Comparison of ENCODE assay signal across 21 mouse cellular contexts in genomic region chr5:142287981-142288380, GRCm38 (mm10).
DNase-seq lines count a peak whose midpoint lies in the region; ATAC-seq and TF ChIP-seq lines count a peak whose summit lies in the region.
"Had no signal": no experiment of that assay in that cellular context is flagged by ENCODE, and none has a peak within 500 bp of the region (broad histone marks: within the 10 kb centered on the region; RNA-seq: fewer than 3 reads in every experiment).

No protein-coding gene starts in this region.

- no peak overlapping the region for H3K4me2 ChIP-seq in myocyte (ENCODE audit: low read depth)
- no peak overlapping the region for H3K4me2 ChIP-seq in intestine, postnatal 0 days (replicated peaks; ENCODE audit: low read depth)
- H3K4me2 ChIP-seq: embryonic facial prominence, embryonic 15.5 days; heart, embryonic 15.5 days; hindbrain, embryonic 13.5 days had no signal

- WGBS in cerebellum, adult 2 months = 9% methylated on average over 2 of the region's 2 CpGs
- 76% methylated on average over 2 of the region's 2 CpGs for WGBS in intestine, postnatal 0 days

- ATAC-seq in intestine, postnatal 0 days = no peak
- ATAC-seq: forebrain, embryonic 14.5 days; hindbrain, postnatal 0 days had no signal

- H3ac ChIP-seq in myocyte (ENCODE audit: control insufficient read depth, insufficient read length) = no peak overlapping the region

- no peak for TF ChIP-seq CTCF in cerebellum, adult 2 months (IDR thresholded peaks at IDR 0.05; ENCODE audit: borderline replicate concordance, insufficient read depth, low read depth, low read length)
- TF ChIP-seq CTCF in intestine, postnatal 0 days (IDR thresholded peaks at IDR 0.05; ENCODE audit: low read depth) = no peak

- no peak overlapping the region for H3K9ac ChIP-seq in intestine, postnatal 0 days (ENCODE audit: low read depth, low read length)
- H3K9ac ChIP-seq: embryonic facial prominence, embryonic 15.5 days; heart, embryonic 15.5 days; hindbrain, embryonic 13.5 days had no signal

- TF ChIP-seq POLR2A in cerebellum, adult 2 months (IDR thresholded peaks at IDR 0.05; ENCODE audit: borderline replicate concordance, insufficient read depth, low read length) = no peak
- no peak for TF ChIP-seq POLR2A in myocyte (IDR thresholded peaks at IDR 0.05; ENCODE audit: insufficient read length, low read depth)

- H3K4me3 ChIP-seq in cerebellum, adult 2 months (replicated peaks; ENCODE audit: insufficient read depth, low read depth, low read length) = no peak overlapping the region
- H3K4me3 ChIP-seq in myocyte = no peak overlapping the region
- no peak overlapping the region for H3K4me3 ChIP-seq in intestine, postnatal 0 days (ENCODE audit: low read depth, low read length)
- H3K4me3 ChIP-seq: embryonic facial prominence, embryonic 15.5 days; erythroblast, embryonic 14.5 days; forebrain, embryonic 10.5 days; heart, embryonic 10.5 days; heart, embryonic 15.5 days; hindbrain, embryonic 13.5 days had no signal

- H3K36me3 ChIP-seq in myocyte (ENCODE audit: control insufficient read depth, insufficient read depth) = no peaks in the 10 kb centered on the region
- H3K36me3 ChIP-seq in intestine, postnatal 0 days (ENCODE audit: control insufficient read depth, insufficient read depth) = no peaks in the 10 kb centered on the region
- H3K36me3 ChIP-seq: embryonic facial prominence, embryonic 15.5 days; forebrain, embryonic 10.5 days; heart, embryonic 10.5 days; heart, embryonic 15.5 days; hindbrain, embryonic 13.5 days had no signal

- no peaks in the 10 kb centered on the region for H3K27me3 ChIP-seq in cerebellum, adult 2 months (ENCODE audit: control insufficient read depth, insufficient read depth, low read length)
- H3K27me3 ChIP-seq in myocyte (ENCODE audit: control insufficient read depth, insufficient read depth, insufficient read length) = no peaks in the 10 kb centered on the region
- H3K27me3 ChIP-seq in intestine, postnatal 0 days (replicated peaks; ENCODE audit: control insufficient read depth, insufficient read depth, low read length) = no peaks in the 10 kb centered on the region
- H3K27me3 ChIP-seq: embryonic facial prominence, embryonic 15.5 days; heart, embryonic 15.5 days; hindbrain, embryonic 13.5 days had no signal

- H3K27ac ChIP-seq in cerebellum, adult 2 months (ENCODE audit: insufficient read depth, low read length) = no peak overlapping the region
- no peak overlapping the region for H3K27ac ChIP-seq in intestine, postnatal 0 days (ENCODE audit: low read depth, low read length)
- H3K27ac ChIP-seq: embryonic facial prominence, embryonic 15.5 days; forebrain, embryonic 10.5 days; heart, embryonic 10.5 days; heart, embryonic 15.5 days; hindbrain, embryonic 13.5 days; hindbrain, postnatal 0 days had no signal

- no peaks in the 10 kb centered on the region for H3K9me3 ChIP-seq in intestine, postnatal 0 days (ENCODE audit: control insufficient read depth)

- peak; percentile 3 for DNase-seq in cerebellum, adult 11 months
- no peak for DNase-seq in cerebellum, postnatal 4 days (ENCODE audit: low spot score in 2 of 2)
- peak; percentile 40 to 73 for DNase-seq in cerebellum, adult 2 months
- peak; percentile 23 to 36 for DNase-seq in cerebellum, postnatal 10 days
- no peak for DNase-seq in adrenal gland, postnatal 25 days
- DNase-seq: adrenal gland, postnatal 10 days; B cell, adult 2 months; gastrocnemius, postnatal 10 days; heart, adult 18-20 months; heart, postnatal 14 days; kidney, adult 2 months had no signal

- H3K79me2 ChIP-seq in myocyte (ENCODE audit: control insufficient read depth, insufficient read depth) = no peaks in the 10 kb centered on the region

- peaks cover 5% of the 10 kb centered on the region; the same call in 1 of the 2 replicates for H3K4me1 ChIP-seq in cerebellum, adult 2 months (ENCODE audit: control insufficient read depth, insufficient read depth, low read length)
- H3K4me1 ChIP-seq in intestine, postnatal 0 days (replicated peaks; ENCODE audit: control insufficient read depth, insufficient read depth, low read length) = no peaks in the 10 kb centered on the region
- H3K4me1 ChIP-seq: embryonic facial prominence, embryonic 15.5 days; forebrain, embryonic 10.5 days; heart, embryonic 10.5 days; heart, embryonic 15.5 days had no signal

TF ChIP-seq in myocyte, 11 proteins besides CTCF, POLR2A, EP300 and RAD21:
- no peak for TF ChIP-seq SRF (IDR thresholded peaks at IDR 0.05; ENCODE audit: control insufficient read depth, insufficient read length, low read depth)
- no peak for TF ChIP-seq CEBPB (IDR thresholded peaks at IDR 0.05; ENCODE audit: insufficient read depth, poor library complexity, severe bottlenecking)
- TF ChIP-seq TCF12 (IDR thresholded peaks at IDR 0.05; ENCODE audit: insufficient read depth, poor library complexity, severe bottlenecking) = no peak
- peak in 2 of 3 experiments; percentile 38 to 82 for TF ChIP-seq MYOD1 (IDR thresholded peaks at IDR 0.05; ENCODE audit: control insufficient read depth in 1 of 3, insufficient read length in 2 of 3, low read depth in 2 of 3)
- TF ChIP-seq POLR2AphosphoS2 (IDR thresholded peaks at IDR 0.05; ENCODE audit: insufficient read length, low read depth) = no peak
- no peak for TF ChIP-seq MAX (IDR thresholded peaks at IDR 0.05; ENCODE audit: low read depth)
- TF ChIP-seq E2F4 (IDR thresholded peaks at IDR 0.05; ENCODE audit: insufficient read depth) = no peak
- peak; percentile 25 for TF ChIP-seq TCF3 (IDR thresholded peaks at IDR 0.05; ENCODE audit: insufficient read length, low read depth)
- TF ChIP-seq MYOG (IDR thresholded peaks at IDR 0.05; ENCODE audit: control insufficient read depth in 1 of 3, insufficient read depth in 1 of 3, insufficient read length in 2 of 3, low read depth in 2 of 3) = peak in 2 of 3 experiments; percentile 48 to 59
- TF ChIP-seq REST (IDR thresholded peaks at IDR 0.05; ENCODE audit: insufficient read depth, insufficient read length) = no peak
- TF ChIP-seq USF1 (IDR thresholded peaks at IDR 0.05; ENCODE audit: low read depth) = no peak

Comparison
In these comparisons a context has a peak if more than half of its experiments do, and no peak if none do; other contexts are left out.
1. DNase-seq: peak in cerebellum, adult 11 months (single experiment), cerebellum, adult 2 months (2 of 2) and cerebellum, postnatal 10 days (2 of 2); none in cerebellum, postnatal 4 days (0 of 2) and adrenal gland, postnatal 25 days (single experiment).